Mouse (Mus musculus) spleen, adult 12 weeks (tissue): ENCODE data around the gene Il27ra.
"Not testable (repeated sequence)": the region's sequence is repeated elsewhere in the genome, so short reads cannot be mapped to it uniquely, and the experiment has no call there.

Experiments used
- DNase-seq: peaks from one replicate; pipeline ENCODE4 v3.0.0; 2022; ENCODE audit warnings: low spot score

The Il27ra gene

GRCm38 (mm10) chr8:83995973-83996372 lies 46.4 kb downstream of the Il27ra start:
- no peak for DNase-seq

GRCm38 (mm10) chr8:83994030-83994429 lies 48.4 kb downstream of the Il27ra start:
- DNase-seq = no peak

DNA sequence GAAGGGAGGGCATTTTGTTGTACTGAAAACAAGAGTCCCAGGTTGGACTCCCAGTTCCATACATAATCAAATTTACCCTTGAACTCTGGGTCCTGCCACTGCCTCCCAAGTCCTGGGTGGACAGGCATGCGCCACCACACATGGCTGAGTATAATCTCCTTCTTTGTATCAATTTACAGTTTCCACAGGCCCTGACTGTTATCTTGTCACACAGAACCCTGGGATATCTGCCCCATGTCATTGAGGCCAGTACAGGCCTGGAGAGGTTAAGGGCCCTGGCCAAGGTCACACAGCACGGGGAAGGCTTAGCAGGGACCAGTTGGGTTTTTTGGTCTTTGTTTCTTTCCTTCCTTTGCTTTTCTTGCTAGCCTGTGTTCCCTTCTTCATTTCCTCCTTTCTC lies 49.9 kb downstream of the Il27ra start:
- no peak for DNase-seq

DNA sequence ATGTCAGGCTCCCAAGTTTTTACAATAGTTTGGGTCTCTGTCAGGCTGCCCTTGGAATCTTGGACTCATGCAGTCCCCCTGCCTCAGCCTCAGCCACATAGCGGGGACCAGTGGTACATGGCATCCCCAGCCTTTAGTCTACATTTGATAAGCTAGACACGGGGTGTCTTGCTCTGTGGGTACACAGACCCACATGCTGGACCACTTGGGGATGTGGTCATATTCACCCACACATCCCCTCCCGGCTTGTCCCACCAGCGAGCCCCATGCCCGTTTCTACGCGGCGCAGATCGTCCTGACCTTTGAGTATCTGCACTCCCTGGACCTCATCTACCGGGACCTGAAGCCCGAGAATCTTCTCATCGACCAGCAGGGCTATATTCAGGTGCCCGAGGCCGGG lies 52.2 kb downstream of the Il27ra start:
- DNase-seq = no peak

DNA sequence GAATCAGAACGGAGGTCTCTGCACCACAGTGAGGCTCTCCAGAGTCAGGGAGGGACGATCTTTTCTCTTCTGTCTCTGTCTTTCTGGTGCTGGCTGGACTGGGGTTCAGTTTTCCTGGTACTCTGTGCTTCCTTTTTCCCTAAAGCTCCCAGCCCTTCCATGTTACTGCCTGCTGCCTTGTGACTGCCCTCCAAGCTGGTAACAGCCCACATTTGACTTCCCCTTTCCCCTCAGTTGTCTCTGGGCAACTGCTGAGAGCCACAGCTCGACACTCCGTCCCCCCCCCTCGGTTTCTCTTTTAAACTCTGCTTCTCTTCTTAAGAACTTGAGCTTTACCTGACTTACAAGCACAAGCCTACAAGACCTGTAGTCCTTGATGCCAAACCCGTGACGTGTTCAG lies 53.1 kb downstream of the Il27ra start:
- DNase-seq = no peak

- not testable (repeated sequence) for DNase-seq
Measured at GRCm38 (mm10) chr8:83983222-83983621, 59.2 kb downstream of the Il27ra start.

DNA sequence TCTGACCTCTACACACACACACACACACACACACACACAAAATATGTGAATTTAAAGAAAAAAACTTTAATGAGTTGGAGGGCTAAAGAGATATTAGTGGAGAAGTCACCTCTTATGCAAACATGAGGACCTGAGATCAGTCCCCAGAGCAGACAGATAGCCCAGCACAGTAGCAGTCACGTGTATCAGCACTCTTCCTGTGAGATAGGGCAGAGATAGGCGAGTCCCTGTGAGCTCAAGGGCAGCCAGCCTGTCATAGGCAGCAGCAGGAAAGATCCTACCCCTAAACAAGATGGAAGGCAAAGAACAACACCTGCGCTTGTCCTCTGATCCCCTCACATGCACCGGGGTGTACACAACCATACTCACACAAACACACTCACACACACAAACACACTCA lies 59.9 kb downstream of the Il27ra start:
- no peak for DNase-seq

GRCm38 (mm10) chr8:83981533-83981932 lies 60.9 kb downstream of the Il27ra start:
- no peak for DNase-seq

- DNase-seq = no peak
Measured at GRCm38 (mm10) chr8:83980845-83981244, 61.5 kb downstream of the Il27ra start.
